Mouse (Mus musculus) left cerebral cortex, adult 6 months (tissue): Measurements from ENCODE around the gene Nipal1. TPM values are rescaled to one million over a fixed set of nuclear protein-coding genes. Genes with fewer than 3 reads are reported as not detected.

Experiments used
- long read RNA-seq, 2 experiments: library from polyadenylated mRNA; unstranded; transcript quantifications; one replicate each; pipeline ENCODE4 v2.0.0; 2019 to 2020
- polyA plus RNA-seq: library from polyadenylated mRNA; unstranded; fragments of <200 nt; fragmentation: Nextera tagmentation; gene quantifications from 2 replicates; pipeline ENCODE4 v1.2.3, GENCODE M21; 2021

Nipal1 gene
- not detected in 2 replicates for polyA plus RNA-seq
- long read RNA-seq, experiment 1: 0 reads
- long read RNA-seq, experiment 2: 0 reads

DNA sequence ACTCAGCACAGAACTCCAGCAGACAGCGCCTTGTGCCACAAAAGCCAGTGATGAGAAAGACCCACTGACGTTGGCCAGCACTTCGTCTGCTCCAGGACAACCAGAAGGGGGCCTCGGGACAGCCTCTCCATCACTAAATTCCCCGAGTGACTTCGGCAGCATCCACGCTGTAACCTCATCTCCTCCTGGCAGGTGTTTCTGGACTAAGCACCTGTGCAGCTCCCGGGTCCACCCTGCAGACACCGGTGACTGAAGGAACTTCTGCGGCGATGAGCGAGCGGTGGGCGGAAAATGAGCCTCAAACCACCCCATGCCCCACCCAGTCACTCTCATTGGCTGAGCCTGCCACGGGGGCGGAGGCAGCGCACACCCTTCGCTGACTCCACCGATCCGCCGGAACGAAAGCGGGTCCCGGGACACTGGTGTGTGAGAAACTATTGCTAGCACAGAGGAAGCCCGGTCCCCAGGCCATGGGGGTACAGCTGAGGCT lies at the start of gene Nipal1:
Nipal1 (plus strand) TSS at position 378 of the 490 bp plus-strand sequence.

DNA sequence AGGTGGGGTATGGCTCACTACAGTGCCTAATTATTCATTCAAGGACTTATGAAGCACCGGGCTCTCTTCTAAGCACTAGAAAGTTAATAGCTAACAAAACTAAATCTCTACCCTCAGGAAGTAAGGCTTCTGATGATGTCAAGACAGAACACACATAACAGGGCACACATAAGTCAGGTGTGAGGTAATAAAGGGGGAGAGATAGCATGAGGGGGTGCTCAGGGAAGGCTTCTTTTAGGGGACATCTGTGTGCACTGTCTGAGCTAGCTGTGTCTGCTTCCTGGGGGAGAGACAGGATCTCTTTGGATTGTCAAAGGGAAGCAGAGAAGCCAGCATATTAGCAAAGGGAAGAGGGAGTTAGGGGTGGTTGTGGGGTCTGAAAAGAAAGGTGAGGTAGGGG lies 3.4 kb upstream of the Nipal1 start, which contains the start of gene Cnga1:
Cnga1 (minus strand) TSS at position 101 of the 400 bp plus-strand sequence.

Other genes starting within 250 kb of the Nipal1 start
- 0.04 and 0.05 TPM in 2 replicates for gene Corin, start 143.3 kb upstream of the Nipal1 start, polyA plus RNA-seq
- 1.9 and 2.3 TPM in 2 replicates for gene Nfxl1, start 88.1 kb upstream of the Nipal1 start, polyA plus RNA-seq
- gene Zar1, start 66.5 kb upstream of the Nipal1 start, polyA plus RNA-seq: 0.11 and 0.42 TPM in 2 replicates
- gene Gm5868, start 60.2 kb upstream of the Nipal1 start, polyA plus RNA-seq: not detected in 2 replicates
- not detected in 2 replicates for gene Cnga1, start 3.5 kb upstream of the Nipal1 start, polyA plus RNA-seq
- 0.05 and 0.32 TPM in 2 replicates for gene Txk, start 105.0 kb downstream of the Nipal1 start, polyA plus RNA-seq
- gene Tec, start 220.7 kb downstream of the Nipal1 start, polyA plus RNA-seq: 1.2 and 1.5 TPM in 2 replicates